Mouse (Mus musculus) kidney, adult 2 months (tissue): ENCODE measurements around the gene Tmem140. TPM values are rescaled to one million over a fixed set of nuclear protein-coding genes. Genes with fewer than 3 reads are reported as not detected.

Source experiments
- DNase-seq: peaks from one replicate; pipeline ENCODE4 v3.0.0; 2021
- H3K27ac ChIP-seq: fragments of 200-500 bp; 2 replicates; pipeline ENCODE4 v1.5.1; 2012; ENCODE audit warnings: low read depth, low read length, control low read depth, inconsistent platforms; ENCODE audit not compliant: insufficient read depth
- H3K27me3 ChIP-seq: fragments of 200-500 bp; replicated peaks from 2 replicates; pipeline ENCODE4 v1.6.1; 2012; ENCODE audit warnings: mild to moderate bottlenecking, moderate library complexity, low read length, inconsistent platforms; ENCODE audit not compliant: control insufficient read depth, insufficient read depth
- H3K36me3 ChIP-seq: fragments of 200-500 bp; 2 replicates; pipeline ENCODE4 v1.6.1; 2012; ENCODE audit warnings: mild to moderate bottlenecking, moderate library complexity, low read length, inconsistent platforms; ENCODE audit not compliant: control insufficient read depth, insufficient read depth
- H3K4me1 ChIP-seq: fragments of 200-500 bp; 2 replicates; pipeline ENCODE4 v1.6.1; 2011; ENCODE audit warnings: low read length; ENCODE audit not compliant: control insufficient read depth, insufficient read depth
- H3K4me3 ChIP-seq: fragments of 200-500 bp; 2 replicates; pipeline ENCODE4 v1.5.1; 2011; ENCODE audit warnings: mild to moderate bottlenecking, low read depth, low read length, control low read depth; ENCODE audit not compliant: insufficient read depth
- CTCF ChIP-seq: fragments of 200-500 bp; conservative IDR thresholded peaks from 2 replicates; pipeline ENCODE4 v1.5.1; 2011; ENCODE audit warnings: low read depth, mild to moderate bottlenecking, control low read depth, low read length, moderate library complexity, mixed read lengths; ENCODE audit not compliant: insufficient read depth, insufficient read length
- POLR2A ChIP-seq: fragments of 200-500 bp; IDR thresholded peaks from one replicate; pipeline ENCODE4 v1.6.1; 2011; ENCODE audit warnings: low read depth, low read length, control low read depth
- WGBS: fragments of 180-500 bp; shearing (Covaris S2); methylation state at CpG from one replicate; pipeline ENCODE4 v1.1.7; 2018; 5-methylcytosine and 5-hydroxymethylcytosine counted together
- polyA plus RNA-seq: library from polyadenylated mRNA; depleted of rRNA; stranded (reverse); fragments of >200 nt; gene quantifications from 2 replicates; pipeline ENCODE4 v1.2.3, GENCODE M21; 2012; rRNA removed

Tmem140 gene
- polyA plus RNA-seq, 1 experiment = 37.5 TPM

- Histone ChIP-seq H3K4me1 (no peaks in the 10 kb centered on the region), H3K27ac (no peak within 1 kb of the TSS), H3K4me3 (no peak within 1 kb of the TSS), H3K27me3 (no peaks in the 10 kb centered on the region), H3K36me3 (no peaks in the 10 kb centered on the region)
- WGBS = 69% methylated on average over 10 of the region's 10 CpGs
- no peak for DNase-seq
- TF ChIP-seq POLR2A (no peak), CTCF (no peak)
These were observed 57.0 kb downstream of the Tmem140 start, which contains the start of gene Stra8 for GRCm38 (mm10) chr6:34919956-34920355. Gene Stra8, plus strand, starts transcription at chr6:34920163.

GRCm38 (mm10) chr6:34920631-34921030 is 57.7 kb downstream of the Tmem140 start:
- TF ChIP-seq POLR2A (no peak), CTCF (no peak)
- no peaks in the 10 kb centered on the region for H3K4me1 ChIP-seq
- H3K27me3 ChIP-seq = no peaks in the 10 kb centered on the region
- WGBS = 95% methylated on average over 12 of the region's 12 CpGs
- H3K27ac ChIP-seq = no peak overlapping the region
- no peaks in the 10 kb centered on the region for H3K36me3 ChIP-seq
- no peak overlapping the region for H3K4me3 ChIP-seq
- no peak for DNase-seq

- 56% methylated on average over 14 of the region's 14 CpGs for WGBS
These were observed 59.0 kb downstream of the Tmem140 start for GRCm38 (mm10) chr6:34921941-34922340.

More at GRCm38 (mm10) chr6:34921941-34922340, 59.0 kb downstream of the Tmem140 start:
- no peak overlapping the region for H3K4me3 ChIP-seq
- no peaks in the 10 kb centered on the region for H3K27me3 ChIP-seq
- DNase-seq = peak; percentile 77
- TF ChIP-seq CTCF (peak; percentile 98), POLR2A (no peak)
- no peaks in the 10 kb centered on the region for H3K4me1 ChIP-seq
- no peaks in the 10 kb centered on the region for H3K36me3 ChIP-seq
- H3K27ac ChIP-seq = no peak overlapping the region

Other genes with a start within 250 kb of the Tmem140 start
- gene Agbl3, start 82.7 kb upstream of the Tmem140 start, polyA plus RNA-seq = 10.2 and 13.1 TPM in 2 replicates
- 6.4 and 6.7 TPM in 2 replicates for gene Cyren, start 14.9 kb downstream of the Tmem140 start, polyA plus RNA-seq
- 56.0 and 60.5 TPM in 2 replicates for gene Wdr91, start 47.7 kb downstream of the Tmem140 start, polyA plus RNA-seq
- not detected in 2 replicates for gene Stra8, start 57.0 kb downstream of the Tmem140 start, polyA plus RNA-seq
- gene Slc23a4, start 125.3 kb downstream of the Tmem140 start, polyA plus RNA-seq = 0.16 and 0.22 TPM in 2 replicates